Mouse (Mus musculus) MN1 (cell line): ENCODE measurements at regions not wholly inside any gene's neighbourhood (a gene's known extent, or its start where the extent isn't known, plus 50 kb on each side); places are given as distances from the start of the nearest gene placed in this dataset.

Experiments
- DNase-seq: peaks from one replicate; pipeline ENCODE4 v3.0.0-alpha.2; 2016; ENCODE audit warnings: low spot score

GRCm38 (mm10) chrX:11568262-11568661 lies 240.6 kb downstream of the H2al1j start:
- DNase-seq, result no peak

GRCm38 (mm10) chrX:11574354-11574753 lies 246.7 kb downstream of the H2al1j start:
- DNase-seq, result no peak

GRCm38 (mm10) chrX:11575571-11575970 lies 247.9 kb downstream of the H2al1j start:
- no peak for DNase-seq

GRCm38 (mm10) chrX:11576287-11576686 lies 248.7 kb downstream of the H2al1j start:
- no peak for DNase-seq

GRCm38 (mm10) chrX:11577294-11577693 lies 249.7 kb downstream of the H2al1j start:
- DNase-seq, result peak; percentile 55

GRCm38 (mm10) chrX:11585353-11585752 lies 257.7 kb downstream of the H2al1j start:
- DNase-seq, result no peak

GRCm38 (mm10) chrX:11591391-11592187 lies 264.0 kb downstream of the H2al1j start:
- DNase-seq, result no peak

- no peak for DNase-seq
These were observed 266.9 kb downstream of the H2al1j start for GRCm38 (mm10) chrX:11594542-11594941.

GRCm38 (mm10) chrX:11597548-11597947 lies 269.9 kb downstream of the H2al1j start:
- DNase-seq, result no peak

GRCm38 (mm10) chrX:11614237-11614636 lies 286.6 kb downstream of the H2al1j start:
- DNase-seq, result peak; percentile 24

GRCm38 (mm10) chrX:11621045-11621763 lies 293.6 kb downstream of the H2al1j start:
- peak; percentile 36 for DNase-seq

GRCm38 (mm10) chrX:11626274-11626878 lies 298.8 kb downstream of the H2al1j start:
- DNase-seq, result no peak

GRCm38 (mm10) chrX:11629362-11629761 lies 301.7 kb downstream of the H2al1j start:
- no peak for DNase-seq

GRCm38 (mm10) chrX:11629906-11630305 lies 302.3 kb downstream of the H2al1j start:
- peak; percentile 25 for DNase-seq

GRCm38 (mm10) chrX:11631186-11631913 lies 303.7 kb downstream of the H2al1j start:
- no peak for DNase-seq

GRCm38 (mm10) chrX:11632011-11632410 lies 304.4 kb downstream of the H2al1j start:
- no peak for DNase-seq

- DNase-seq, result no peak
These were observed 306.2 kb downstream of the H2al1j start for GRCm38 (mm10) chrX:11633823-11634222.

- DNase-seq, result peak; percentile 46
These were observed 316.9 kb downstream of the H2al1j start for GRCm38 (mm10) chrX:11644484-11644883.

GRCm38 (mm10) chrX:11646681-11647526 lies 319.3 kb downstream of the H2al1j start:
- DNase-seq, result no peak

- DNase-seq, result no peak
These were observed 319.9 kb downstream of the H2al1j start for GRCm38 (mm10) chrX:11647527-11647836.

GRCm38 (mm10) chrX:11653336-11653735 lies 325.7 kb downstream of the H2al1j start:
- no peak for DNase-seq
